Mouse (Mus musculus) olfactory bulb, adult 2 months (tissue): ENCODE results near the gene Calca.
"Not testable (repeated sequence)": the region's sequence is repeated elsewhere in the genome, so short reads cannot be mapped to it uniquely, and the experiment has no call there.

Source experiments
- CTCF ChIP-seq: fragments of 200-500 bp; IDR thresholded peaks from 2 replicates; pipeline ENCODE4 v1.5.1; 2012; ENCODE audit warnings: low read depth, mild to moderate bottlenecking, low read length, moderate library complexity; ENCODE audit not compliant: insufficient read depth
- POLR2A ChIP-seq: fragments of 200-500 bp; IDR thresholded peaks from 2 replicates; pipeline ENCODE4 v1.6.1; 2012; ENCODE audit warnings: mild to moderate bottlenecking, low read depth, low read length, moderate library complexity; ENCODE audit not compliant: insufficient read depth

DNA sequence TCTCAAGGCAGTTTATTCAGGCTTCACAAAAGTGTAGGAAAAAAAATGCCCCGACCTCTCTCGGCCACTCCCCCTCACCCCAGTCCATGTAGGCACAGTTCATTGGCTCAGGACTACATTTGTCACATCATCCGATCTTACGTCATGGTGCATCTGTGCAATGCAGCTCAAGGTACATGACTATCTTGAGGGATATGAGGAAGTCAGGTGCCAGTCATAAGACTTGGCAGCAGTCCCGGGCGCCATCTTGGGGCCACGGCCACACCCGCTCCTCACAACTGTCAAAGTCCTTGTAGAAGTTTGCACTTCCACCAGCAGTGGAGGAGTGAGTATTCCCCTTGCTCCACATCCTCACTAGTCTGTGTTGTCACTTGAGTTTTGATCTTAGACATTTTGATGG, 41.8 kb downstream of the Calca start:
- not testable (repeated sequence) for TF ChIP-seq CTCF, POLR2A
